Mouse (Mus musculus): Measurements from ENCODE around the gene Rwdd2a. TPM values are rescaled to one million over a fixed set of nuclear protein-coding genes. Genes with fewer than 3 reads are reported as not detected.

The Rwdd2a gene
- 2.4 and 4.8 TPM in 2 replicates for total RNA-seq (2017)

GRCm38 (mm10) chr9:86571540-86572135 lies at the start of gene Rwdd2a, which contains the start of gene Pgm3:
Gene Rwdd2a, plus strand, starts transcription at chr9:86571991.
Gene Pgm3, minus strand, starts transcription at chr9:86571842.
- ATAC-seq (replicated peaks in 1 of 2; ENCODE audit: insufficient read depth in 1 of 2, low FRiP score in 2 of 2, low TSS enrichment in 1 of 2, low read depth in 1 of 2, poor library complexity in 2 of 2, severe bottlenecking in 2 of 2), result peak; percentile 92 to 93

GRCm38 (mm10) chr9:86522335-86522734 lies 49.5 kb upstream of the Rwdd2a start:
- no peak for ATAC-seq (replicated peaks in 1 of 2; ENCODE audit: insufficient read depth in 1 of 2, low FRiP score in 2 of 2, low TSS enrichment in 1 of 2, low read depth in 1 of 2, poor library complexity in 2 of 2, severe bottlenecking in 2 of 2)

- no peak for ATAC-seq (replicated peaks in 1 of 2; ENCODE audit: insufficient read depth in 1 of 2, low FRiP score in 2 of 2, low TSS enrichment in 1 of 2, low read depth in 1 of 2, poor library complexity in 2 of 2, severe bottlenecking in 2 of 2)
These were observed 46.2 kb upstream of the Rwdd2a start for GRCm38 (mm10) chr9:86525600-86525999.

- ATAC-seq (replicated peaks in 1 of 2; ENCODE audit: insufficient read depth in 1 of 2, low FRiP score in 2 of 2, low TSS enrichment in 1 of 2, low read depth in 1 of 2, poor library complexity in 2 of 2, severe bottlenecking in 2 of 2), result 0 out of 4 replicates have a peak, but pooled peaks of 1 of the 2 experiments have one; percentile 12
These were observed 37.7 kb upstream of the Rwdd2a start for GRCm38 (mm10) chr9:86534071-86534470.

- no peak for ATAC-seq (replicated peaks in 1 of 2; ENCODE audit: insufficient read depth in 1 of 2, low FRiP score in 2 of 2, low TSS enrichment in 1 of 2, low read depth in 1 of 2, poor library complexity in 2 of 2, severe bottlenecking in 2 of 2)
These were observed 28.3 kb upstream of the Rwdd2a start for GRCm38 (mm10) chr9:86543451-86543850.

GRCm38 (mm10) chr9:86544559-86544958 lies 27.2 kb upstream of the Rwdd2a start:
- ATAC-seq (replicated peaks in 1 of 2; ENCODE audit: insufficient read depth in 1 of 2, low FRiP score in 2 of 2, low TSS enrichment in 1 of 2, low read depth in 1 of 2, poor library complexity in 2 of 2, severe bottlenecking in 2 of 2), result no peak; a peak in 1 of 4 replicates

GRCm38 (mm10) chr9:86549637-86550162 lies 22.1 kb upstream of the Rwdd2a start:
- ATAC-seq (replicated peaks in 1 of 2; ENCODE audit: insufficient read depth in 1 of 2, low FRiP score in 2 of 2, low TSS enrichment in 1 of 2, low read depth in 1 of 2, poor library complexity in 2 of 2, severe bottlenecking in 2 of 2), result no peak

GRCm38 (mm10) chr9:86550717-86551116 lies 21.1 kb upstream of the Rwdd2a start:
- ATAC-seq (replicated peaks in 1 of 2; ENCODE audit: insufficient read depth in 1 of 2, low FRiP score in 2 of 2, low TSS enrichment in 1 of 2, low read depth in 1 of 2, poor library complexity in 2 of 2, severe bottlenecking in 2 of 2), result no peak

GRCm38 (mm10) chr9:86553886-86554285 lies 17.9 kb upstream of the Rwdd2a start:
- ATAC-seq (replicated peaks in 1 of 2; ENCODE audit: insufficient read depth in 1 of 2, low FRiP score in 2 of 2, low TSS enrichment in 1 of 2, low read depth in 1 of 2, poor library complexity in 2 of 2, severe bottlenecking in 2 of 2), result no peak

- no peak for ATAC-seq (replicated peaks in 1 of 2; ENCODE audit: insufficient read depth in 1 of 2, low FRiP score in 2 of 2, low TSS enrichment in 1 of 2, low read depth in 1 of 2, poor library complexity in 2 of 2, severe bottlenecking in 2 of 2)
These were observed 17.1 kb upstream of the Rwdd2a start for GRCm38 (mm10) chr9:86554641-86555040.

- ATAC-seq (replicated peaks in 1 of 2; ENCODE audit: insufficient read depth in 1 of 2, low FRiP score in 2 of 2, low TSS enrichment in 1 of 2, low read depth in 1 of 2, poor library complexity in 2 of 2, severe bottlenecking in 2 of 2), result no peak
These were observed 11.2 kb upstream of the Rwdd2a start for GRCm38 (mm10) chr9:86560543-86560942.

GRCm38 (mm10) chr9:86569314-86569910 lies 2.4 kb upstream of the Rwdd2a start:
- no peak for ATAC-seq (replicated peaks in 1 of 2; ENCODE audit: insufficient read depth in 1 of 2, low FRiP score in 2 of 2, low TSS enrichment in 1 of 2, low read depth in 1 of 2, poor library complexity in 2 of 2, severe bottlenecking in 2 of 2)

GRCm38 (mm10) chr9:86570261-86570890 lies 1.4 kb upstream of the Rwdd2a start:
- no peak for ATAC-seq (replicated peaks in 1 of 2; ENCODE audit: insufficient read depth in 1 of 2, low FRiP score in 2 of 2, low TSS enrichment in 1 of 2, low read depth in 1 of 2, poor library complexity in 2 of 2, severe bottlenecking in 2 of 2)

GRCm38 (mm10) chr9:86570946-86571345 lies 845 bp upstream of the Rwdd2a start:
- ATAC-seq (replicated peaks in 1 of 2; ENCODE audit: insufficient read depth in 1 of 2, low FRiP score in 2 of 2, low TSS enrichment in 1 of 2, low read depth in 1 of 2, poor library complexity in 2 of 2, severe bottlenecking in 2 of 2), result no peak

- ATAC-seq (replicated peaks in 1 of 2; ENCODE audit: insufficient read depth in 1 of 2, low FRiP score in 2 of 2, low TSS enrichment in 1 of 2, low read depth in 1 of 2, poor library complexity in 2 of 2, severe bottlenecking in 2 of 2), result peak; percentile 9 to 17; a peak in 3 of 4 replicates
These were observed 405 bp downstream of the Rwdd2a start for GRCm38 (mm10) chr9:86572196-86572595.

GRCm38 (mm10) chr9:86572636-86573291 lies 973 bp downstream of the Rwdd2a start:
- peak; percentile 69 to 75 for ATAC-seq (replicated peaks in 1 of 2; ENCODE audit: insufficient read depth in 1 of 2, low FRiP score in 2 of 2, low TSS enrichment in 1 of 2, low read depth in 1 of 2, poor library complexity in 2 of 2, severe bottlenecking in 2 of 2)

GRCm38 (mm10) chr9:86573616-86574303 lies 2.0 kb downstream of the Rwdd2a start:
- ATAC-seq (replicated peaks in 1 of 2; ENCODE audit: insufficient read depth in 1 of 2, low FRiP score in 2 of 2, low TSS enrichment in 1 of 2, low read depth in 1 of 2, poor library complexity in 2 of 2, severe bottlenecking in 2 of 2), result no peak

Data from hematopoietic stem cell, adult 5-6 weeks (primary cell).